Mouse (Mus musculus) embryonic facial prominence, embryonic 14.5 days (tissue): ENCODE results near the gene Tbx10. TPM values are rescaled to one million over a fixed set of nuclear protein-coding genes. Genes with fewer than 3 reads are reported as not detected.
A peak's percentile ranks its signal among the peaks of the same experiment; 100 is the strongest.

Experiments
- ATAC-seq: fragments of 200-750 bp; cut with Nextera tagmentation; 2 replicates; pipeline ENCODE4 v1.8.0; 2017; ENCODE audit warnings: low read depth, moderate number of reproducible peaks, moderate TSS enrichment
- DNase-seq: peaks from one replicate; pipeline ENCODE4 v3.0.0-alpha.2; 2015; ENCODE audit warnings: low spot score
- H3K27ac ChIP-seq: fragments of 300-500 bp; sonication (generic); replicated peaks from 2 replicates; pipeline ENCODE4 v1.5.1; 2014; ENCODE audit warnings: low read depth, mild to moderate bottlenecking, low read length, moderate library complexity
- H3K27me3 ChIP-seq: fragments of 300-500 bp; sonication (generic); replicated peaks from 2 replicates; pipeline ENCODE4 v1.6.1; 2014; ENCODE audit warnings: low read length; ENCODE audit not compliant: control insufficient read depth, insufficient read depth
- H3K36me3 ChIP-seq: fragments of 300-500 bp; sonication (generic); 2 replicates; pipeline ENCODE4 v1.6.1; 2014; ENCODE audit warnings: low read length, mixed read lengths; ENCODE audit not compliant: control insufficient read depth, insufficient read depth
- H3K4me1 ChIP-seq: fragments of 300-500 bp; sonication (generic); 2 replicates; pipeline ENCODE4 v1.6.1; 2014; ENCODE audit warnings: antibody characterized with exemption, low read length; ENCODE audit not compliant: control insufficient read depth, insufficient read depth
- H3K4me2 ChIP-seq: fragments of 300-500 bp; sonication (generic); 2 replicates; pipeline ENCODE4 v1.6.1; 2014; ENCODE audit warnings: low read depth, mild to moderate bottlenecking, low read length, moderate library complexity, mixed read lengths
- H3K4me3 ChIP-seq: fragments of 300-500 bp; sonication (generic); 2 replicates; pipeline ENCODE4 v1.5.1; 2014; ENCODE audit warnings: low read depth, mild to moderate bottlenecking, low read length
- H3K9ac ChIP-seq: fragments of 300-500 bp; sonication (generic); 2 replicates; pipeline ENCODE4 v1.6.1; 2014; ENCODE audit warnings: low read depth, mild to moderate bottlenecking, low read length, moderate library complexity, mixed read lengths
- H3K9me3 ChIP-seq: fragments of 300-500 bp; sonication (generic); 2 replicates; pipeline ENCODE4 v1.6.1; 2016; ENCODE audit warnings: low read length; ENCODE audit not compliant: control insufficient read depth
- WGBS: fragments of 180-500 bp; shearing (Covaris S2); extraction: QIAGEN DNeasy Blood & Tissue Kit; methylation state at CpG from one replicate; pipeline ENCODE4 v1.1.7; 2014; 5-methylcytosine and 5-hydroxymethylcytosine counted together
- polyA plus RNA-seq: library from polyadenylated mRNA; unstranded; fragments of >200 nt; fragmentation: Nextera tagmentation; extraction: Ambion mirVana; gene quantifications from 2 replicates; pipeline ENCODE4 v1.2.1, GENCODE M21; 2014

The Tbx10 gene
- polyA plus RNA-seq, 1 experiment from 2014 or later, result 0.10 TPM

- no peak within 1 kb of the TSS for H3K9ac ChIP-seq
- no peak for ATAC-seq
- H3K4me1 ChIP-seq, result peaks cover 7% of the 10 kb centered on the region; the same call in 1 of the 2 replicates
- peaks cover 22% of the 10 kb centered on the region for H3K36me3 ChIP-seq
- DNase-seq, result no peak
- WGBS, result 64% methylated on average over 1 of the region's 1 CpGs
- H3K27me3 ChIP-seq, result no peaks in the 10 kb centered on the region
- H3K9me3 ChIP-seq, result no peaks in the 10 kb centered on the region
- H3K4me2 ChIP-seq, result no peak within 1 kb of the TSS
- H3K4me3 ChIP-seq, result no peak within 1 kb of the TSS
- H3K27ac ChIP-seq, result no peak within 1 kb of the TSS
Observed at GRCm38 (mm10) chr19:4003112-4003511, 10.6 kb downstream of the Tbx10 start, which contains the start of gene Doc2g. Gene Doc2g, plus strand, starts transcription at chr19:4003313.

- ATAC-seq (no peak), DNase-seq (no peak)
- no peak overlapping the region for H3K4me3 ChIP-seq
- peaks cover 7% of the 10 kb centered on the region; the same call in 1 of the 2 replicates for H3K4me1 ChIP-seq
- H3K27ac ChIP-seq, result no peak overlapping the region
- no peaks in the 10 kb centered on the region for H3K27me3 ChIP-seq
- 76% methylated on average over 9 of the region's 12 CpGs for WGBS
- H3K9ac ChIP-seq, result no peak overlapping the region
- no peak overlapping the region for H3K4me2 ChIP-seq
- H3K9me3 ChIP-seq, result no peaks in the 10 kb centered on the region
- peaks cover 28% of the 10 kb centered on the region for H3K36me3 ChIP-seq
Observed at GRCm38 (mm10) chr19:4003641-4004040, 11.1 kb downstream of the Tbx10 start.

GRCm38 (mm10) chr19:4004331-4004730, 11.8 kb downstream of the Tbx10 start:
- H3K4me1 ChIP-seq, result peaks cover 7% of the 10 kb centered on the region; the same call in 1 of the 2 replicates
- DNase-seq, result no peak
- no peaks in the 10 kb centered on the region for H3K9me3 ChIP-seq
- no peaks in the 10 kb centered on the region for H3K27me3 ChIP-seq
- peaks cover 35% of the 10 kb centered on the region for H3K36me3 ChIP-seq
- H3K4me2 ChIP-seq, result no peak overlapping the region
- no peak overlapping the region for H3K4me3 ChIP-seq
- no peak overlapping the region for H3K27ac ChIP-seq
- WGBS, result 86% methylated on average over 15 of the region's 15 CpGs
- H3K9ac ChIP-seq, result no peak overlapping the region
- ATAC-seq, result no peak

GRCm38 (mm10) chr19:4005091-4005490, 12.5 kb downstream of the Tbx10 start:
- no peak overlapping the region for H3K9ac ChIP-seq
- H3K27ac ChIP-seq, result no peak overlapping the region
- peaks cover 40% of the 10 kb centered on the region for H3K36me3 ChIP-seq
- no peak overlapping the region for H3K4me3 ChIP-seq
- peaks cover 7% of the 10 kb centered on the region; the same call in 1 of the 2 replicates for H3K4me1 ChIP-seq
- DNase-seq (no peak), ATAC-seq (no peak)
- H3K9me3 ChIP-seq, result no peaks in the 10 kb centered on the region
- no peaks in the 10 kb centered on the region for H3K27me3 ChIP-seq
- WGBS, result 86% methylated on average over 7 of the region's 9 CpGs
- H3K4me2 ChIP-seq, result no peak overlapping the region

- peaks cover 4% of the 10 kb centered on the region; the same call in 1 of the 2 replicates for H3K4me1 ChIP-seq
Observed at GRCm38 (mm10) chr19:4005971-4006370, 13.4 kb downstream of the Tbx10 start.

GRCm38 (mm10) chr19:4011086-4011485, 18.5 kb downstream of the Tbx10 start:
- Histone ChIP-seq H3K4me1 (peaks cover 4% of the 10 kb centered on the region; the same call in 1 of the 2 replicates), H3K4me2 (no peak overlapping the region), H3K4me3 (no peak overlapping the region), H3K36me3 (peaks cover 36% of the 10 kb centered on the region), H3K27ac (no peak overlapping the region), H3K9me3 (no peaks in the 10 kb centered on the region), H3K9ac (no peak overlapping the region), H3K27me3 (no peaks in the 10 kb centered on the region)
- no peak for DNase-seq
- no peak for ATAC-seq
- 95% methylated on average over 5 of the region's 5 CpGs for WGBS

More at GRCm38 (mm10) chr19:4005971-4006370, 13.4 kb downstream of the Tbx10 start:
- Histone ChIP-seq H3K27me3 (no peaks in the 10 kb centered on the region), H3K36me3 (peaks cover 40% of the 10 kb centered on the region), H3K4me2 (no peak overlapping the region), H3K4me3 (no peak overlapping the region), H3K27ac (no peak overlapping the region), H3K9ac (0 out of 2 replicates have a peak overlapping the region, but pooled peaks have one; percentile 8), H3K9me3 (no peaks in the 10 kb centered on the region)
- 94% methylated on average over 8 of the region's 8 CpGs for WGBS
- ATAC-seq, result no peak
- no peak for DNase-seq

GRCm38 (mm10) chr19:4012432-4013022, 20.0 kb downstream of the Tbx10 start, which contains the start of gene Ndufv1:
Gene Ndufv1, minus strand, starts transcription at chr19:4012806.
- H3K27ac ChIP-seq, result peak within 1 kb of the TSS; percentile 76; the same call in 1 of the 2 replicates
- WGBS, result under 1% methylated on average over 33 of the region's 45 CpGs
- H3K4me2 ChIP-seq, result peak within 1 kb of the TSS; percentile 76
- DNase-seq (peak; percentile 100), ATAC-seq (peak; percentile 99)
- H3K36me3 ChIP-seq, result peaks cover 24% of the 10 kb centered on the region
- H3K9ac ChIP-seq, result peak within 1 kb of the TSS; percentile 82
- H3K9me3 ChIP-seq, result no peaks in the 10 kb centered on the region
- peaks cover 4% of the 10 kb centered on the region; the same call in 1 of the 2 replicates for H3K4me1 ChIP-seq
- peak within 1 kb of the TSS; percentile 92 for H3K4me3 ChIP-seq
- no peaks in the 10 kb centered on the region for H3K27me3 ChIP-seq

- H3K4me1 ChIP-seq, result peaks cover 4% of the 10 kb centered on the region; the same call in 1 of the 2 replicates
- no peaks in the 10 kb centered on the region for H3K9me3 ChIP-seq
- 15% methylated on average over 9 of the region's 9 CpGs for WGBS
- peak; percentile 23; the same call in 1 of the 2 replicates for ATAC-seq
- peak overlapping the region; percentile 92 for H3K4me3 ChIP-seq
- H3K27ac ChIP-seq, result no peak overlapping the region
- peaks cover 18% of the 10 kb centered on the region for H3K36me3 ChIP-seq
- no peaks in the 10 kb centered on the region for H3K27me3 ChIP-seq
- peak overlapping the region; percentile 76 for H3K4me2 ChIP-seq
- DNase-seq, result no peak
- peak overlapping the region; percentile 55 for H3K9ac ChIP-seq
Observed at GRCm38 (mm10) chr19:4013066-4013465, 20.5 kb downstream of the Tbx10 start.

GRCm38 (mm10) chr19:4014802-4015201, 22.2 kb downstream of the Tbx10 start:
- no peak overlapping the region for H3K4me3 ChIP-seq
- peaks cover 1% of the 10 kb centered on the region; the same call in 1 of the 2 replicates for H3K36me3 ChIP-seq
- no peaks in the 10 kb centered on the region for H3K9me3 ChIP-seq
- H3K4me1 ChIP-seq, result peaks cover 4% of the 10 kb centered on the region; the same call in 1 of the 2 replicates
- no peaks in the 10 kb centered on the region for H3K27me3 ChIP-seq
- H3K4me2 ChIP-seq, result no peak overlapping the region
- no peak overlapping the region for H3K27ac ChIP-seq
- no peak overlapping the region for H3K9ac ChIP-seq
- DNase-seq (no peak), ATAC-seq (no peak)
